Mouse (Mus musculus) small intestine, adult 2 months (tissue): ENCODE results near the gene Pnma1.
A peak's percentile ranks its signal among the peaks of the same experiment; 100 is the strongest.

Experiments
- CTCF ChIP-seq: fragments of 200-500 bp; IDR thresholded peaks from 2 replicates; pipeline ENCODE4 v1.5.1; 2012; ENCODE audit warnings: low read depth, mild to moderate bottlenecking, control low read depth, inconsistent platforms, low read length, moderate library complexity, mixed read lengths; ENCODE audit not compliant: insufficient replicate concordance, insufficient read length; ENCODE audit errors: extremely low read depth
- POLR2A ChIP-seq: fragments of 200-500 bp; IDR thresholded peaks from 2 replicates; pipeline ENCODE4 v1.6.1; 2012; ENCODE audit warnings: low read depth, mild to moderate bottlenecking, control low read depth, inconsistent platforms, low read length, moderate library complexity

DNA sequence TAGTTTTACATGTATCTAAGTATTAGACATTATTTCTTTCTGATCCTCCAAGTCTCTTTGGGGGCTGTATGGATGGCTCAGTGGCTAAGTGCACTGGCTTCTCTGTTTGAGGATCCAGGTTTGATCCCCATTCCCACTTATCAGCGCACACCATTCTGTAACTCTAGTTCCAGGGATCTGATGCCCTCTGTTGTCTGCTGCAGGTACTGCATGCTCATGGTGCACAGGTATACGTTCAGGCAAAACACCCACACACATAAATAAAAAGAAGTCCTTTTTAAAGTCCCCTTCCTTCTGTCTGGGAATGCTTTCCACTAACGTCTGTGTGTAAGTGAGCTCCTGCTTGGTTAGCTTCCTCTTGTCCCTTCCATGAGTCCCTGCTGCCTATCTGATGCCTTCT is 16.0 kb downstream of the Pnma1 start:
- TF ChIP-seq CTCF (peak; percentile 52; the same call in 1 of the 2 replicates), POLR2A (no peak)
